Mouse (Mus musculus): Measurements from ENCODE around the gene Hyou1. TPM values are rescaled to one million over a fixed set of nuclear protein-coding genes. Genes with fewer than 3 reads are reported as not detected.

Gene Hyou1
- polyA plus RNA-seq (2012; rRNA removed): 49.9 and 50.9 TPM in 2 replicates

DNA sequence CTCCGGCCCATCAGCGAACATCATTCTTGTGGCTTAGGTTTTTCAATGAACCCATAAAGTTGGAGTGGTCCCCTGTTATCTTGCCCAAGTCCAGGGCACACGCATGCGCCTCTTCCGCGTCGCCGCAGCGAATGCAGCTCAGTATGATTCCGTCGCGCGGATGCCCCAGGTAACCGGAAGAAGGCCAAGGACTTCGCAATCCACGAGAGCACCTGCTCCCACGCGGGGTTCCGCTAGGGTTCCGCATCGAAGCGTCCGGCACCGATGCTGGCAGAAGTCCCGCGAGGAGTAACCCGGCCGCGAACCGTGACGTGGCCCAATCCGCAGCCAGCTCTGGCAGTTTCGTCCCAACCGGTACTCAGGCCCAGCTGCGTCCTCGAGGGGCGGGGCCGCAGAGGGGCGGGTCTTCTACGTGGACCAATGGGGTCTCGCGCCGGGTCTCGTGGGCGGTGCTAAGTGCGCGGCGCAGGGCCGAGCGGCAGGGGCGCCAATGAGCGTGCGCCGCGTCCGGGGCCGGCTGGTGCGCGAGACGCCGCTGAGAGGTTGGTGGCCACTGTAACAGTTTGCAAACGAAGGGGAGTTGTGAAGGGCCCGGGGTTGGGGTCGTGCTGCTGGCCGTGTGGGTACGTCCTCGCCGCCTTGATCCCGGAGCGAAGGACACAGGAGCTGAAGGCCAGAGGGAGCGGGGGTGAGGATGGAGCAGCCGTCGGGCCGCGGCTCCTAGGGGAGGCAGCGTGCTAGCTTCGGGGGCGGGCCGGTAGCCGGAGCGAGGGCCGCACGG lies at the start of gene Hyou1:
Gene Hyou1 (plus strand): TSS at position 437 of the 781 bp plus-strand sequence.

DNA sequence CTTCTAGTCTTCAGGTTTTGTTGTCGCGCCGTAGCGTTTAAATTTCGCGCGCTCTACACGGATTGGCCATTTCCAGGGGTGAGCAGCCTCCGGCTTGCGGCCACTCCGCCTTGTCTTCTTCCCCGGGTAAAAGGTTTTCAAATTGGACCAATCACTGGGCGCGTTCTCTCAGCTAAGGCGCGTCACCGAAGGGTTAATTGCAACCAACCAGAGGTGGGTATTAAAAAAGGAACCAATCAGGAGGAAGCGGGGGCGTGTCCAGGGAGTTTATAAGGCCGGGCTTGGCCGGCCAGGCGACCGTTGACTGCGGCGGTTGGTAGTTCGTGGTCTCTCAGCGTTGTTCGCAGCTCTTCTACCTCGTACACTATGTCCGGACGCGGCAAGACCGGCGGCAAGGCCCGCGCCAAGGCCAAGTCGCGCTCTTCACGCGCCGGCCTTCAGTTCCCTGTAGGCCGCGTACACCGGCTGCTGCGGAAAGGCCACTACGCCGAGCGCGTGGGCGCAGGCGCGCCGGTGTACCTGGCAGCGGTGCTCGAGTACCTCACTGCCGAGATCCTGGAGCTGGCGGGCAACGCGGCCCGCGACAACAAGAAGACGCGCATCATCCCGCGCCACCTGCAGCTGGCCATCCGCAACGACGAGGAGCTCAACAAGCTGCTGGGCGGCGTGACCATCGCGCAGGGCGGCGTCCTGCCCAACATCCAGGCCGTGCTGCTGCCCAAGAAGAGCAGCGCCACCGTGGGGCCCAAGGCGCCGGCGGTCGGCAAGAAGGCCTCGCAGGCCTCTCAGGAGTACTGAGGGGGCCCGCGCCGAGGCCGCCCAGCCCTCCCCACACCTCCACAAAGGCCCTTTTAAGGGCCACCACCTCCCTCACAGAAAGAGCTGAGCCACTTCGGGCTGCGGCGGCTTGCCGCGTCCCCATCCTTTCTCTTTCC lies 44.6 kb upstream of the Hyou1 start, which contains the start of gene H2afx:
Gene H2afx (plus strand): TSS at position 299 of the 935 bp plus-strand sequence.

DNA sequence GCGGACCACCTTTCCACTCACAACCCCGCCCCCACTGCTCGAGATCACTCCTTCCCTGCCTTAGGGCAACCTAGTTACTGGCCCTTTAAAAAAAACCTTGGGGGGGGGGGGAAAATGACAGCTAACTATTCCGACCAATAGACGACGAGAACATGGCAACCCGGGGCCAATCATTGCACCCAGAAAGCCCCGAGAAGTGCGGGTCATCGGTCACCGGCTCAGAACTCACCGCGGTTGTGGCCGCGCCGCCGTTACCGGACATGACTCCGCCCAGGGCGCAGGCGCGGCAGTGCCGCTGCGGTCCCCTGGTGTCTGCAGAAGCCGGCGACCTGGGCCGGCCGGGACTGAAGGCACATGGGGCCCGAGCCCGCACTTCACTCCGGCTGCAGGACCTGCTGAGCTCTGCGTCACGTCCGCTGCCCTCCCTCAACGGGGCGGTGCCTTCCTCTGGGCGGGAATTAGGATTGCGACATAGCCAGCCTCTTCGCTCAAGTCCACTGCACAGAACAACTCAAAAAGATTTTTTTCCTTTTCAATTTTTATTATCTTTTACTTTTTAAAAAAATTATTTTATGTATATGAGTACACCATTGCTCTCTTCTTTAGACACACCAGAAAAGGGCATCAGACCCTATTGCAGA lies 35.4 kb upstream of the Hyou1 start, which contains the start of gene Hmbs:
Gene Hmbs (minus strand): TSS at position 448 of the 641 bp plus-strand sequence.

DNA sequence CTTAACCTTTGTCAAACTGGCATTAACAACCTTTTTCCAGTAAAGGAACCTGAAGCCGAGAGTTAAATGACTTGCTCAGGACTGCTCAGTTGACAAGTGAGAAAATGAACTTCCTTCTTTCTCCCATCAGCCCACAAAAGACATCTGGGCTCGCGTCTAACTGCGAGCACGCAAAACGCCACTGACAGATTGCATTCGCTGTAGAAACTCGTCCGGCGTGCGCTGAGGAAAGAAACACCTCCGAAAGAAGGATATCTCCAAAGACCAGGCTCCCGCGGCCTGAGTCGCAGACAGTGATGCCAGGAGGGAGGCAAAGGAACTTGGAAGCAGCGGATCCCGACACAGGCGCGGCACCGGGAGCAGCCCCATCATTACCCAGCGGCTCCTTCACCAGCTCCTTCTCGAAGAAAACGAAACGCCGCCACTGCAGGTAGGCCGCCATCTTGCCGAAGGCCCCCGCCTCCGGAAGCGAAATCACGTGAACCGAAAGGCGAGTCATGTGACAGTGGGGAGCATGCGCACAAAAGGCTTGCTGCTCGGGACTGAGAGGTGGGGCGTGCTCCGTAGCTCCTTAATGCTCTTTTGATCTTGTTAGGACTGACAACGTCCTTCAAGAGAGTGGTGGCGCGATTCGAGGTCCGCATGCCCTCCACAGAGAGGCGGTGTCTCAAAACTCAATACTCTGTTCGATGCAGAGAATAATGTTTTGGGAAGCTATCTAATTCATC lies 17.9 kb upstream of the Hyou1 start, which contains the start of gene Vps11:
Gene Vps11 (minus strand): TSS at position 481 of the 728 bp plus-strand sequence.

DNA sequence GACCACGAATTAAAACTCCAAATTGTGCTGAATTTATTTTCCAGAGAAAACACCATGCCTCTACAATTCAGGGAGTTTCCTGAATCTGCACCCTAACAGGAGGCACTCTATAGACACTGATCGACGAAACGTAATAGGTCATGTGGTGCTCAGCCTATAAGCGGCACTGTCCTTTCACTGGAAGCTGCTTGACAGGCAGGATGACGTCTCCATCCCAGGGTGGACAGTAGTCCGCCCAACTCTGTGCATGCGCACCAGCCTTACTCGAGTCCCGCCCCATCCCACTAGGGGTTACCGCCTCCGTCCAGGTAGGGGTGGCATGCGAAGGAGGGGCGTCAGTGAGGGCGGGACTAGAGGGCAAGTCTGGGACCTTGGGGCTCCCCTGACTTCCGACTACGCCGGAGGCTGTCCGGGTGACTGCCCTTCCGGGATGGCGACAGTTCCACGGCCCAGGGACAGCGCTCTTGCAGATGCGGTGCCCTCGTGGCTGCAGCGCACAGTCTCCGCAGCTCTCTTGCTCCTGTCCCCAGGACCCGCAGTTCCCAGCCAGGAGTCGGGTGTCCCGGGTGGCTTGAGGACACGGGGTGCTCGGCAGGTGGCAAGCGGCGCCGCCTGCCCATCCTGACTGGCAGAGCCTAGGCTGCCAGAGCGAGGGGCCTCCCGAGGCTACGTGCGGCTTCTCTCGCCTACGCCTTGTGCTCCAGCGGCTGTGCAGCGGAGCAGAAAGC lies 17.6 kb downstream of the Hyou1 start, which contains the start of gene Slc37a4:
Gene Slc37a4 (plus strand): TSS at position 169 of the 728 bp plus-strand sequence.

DNA sequence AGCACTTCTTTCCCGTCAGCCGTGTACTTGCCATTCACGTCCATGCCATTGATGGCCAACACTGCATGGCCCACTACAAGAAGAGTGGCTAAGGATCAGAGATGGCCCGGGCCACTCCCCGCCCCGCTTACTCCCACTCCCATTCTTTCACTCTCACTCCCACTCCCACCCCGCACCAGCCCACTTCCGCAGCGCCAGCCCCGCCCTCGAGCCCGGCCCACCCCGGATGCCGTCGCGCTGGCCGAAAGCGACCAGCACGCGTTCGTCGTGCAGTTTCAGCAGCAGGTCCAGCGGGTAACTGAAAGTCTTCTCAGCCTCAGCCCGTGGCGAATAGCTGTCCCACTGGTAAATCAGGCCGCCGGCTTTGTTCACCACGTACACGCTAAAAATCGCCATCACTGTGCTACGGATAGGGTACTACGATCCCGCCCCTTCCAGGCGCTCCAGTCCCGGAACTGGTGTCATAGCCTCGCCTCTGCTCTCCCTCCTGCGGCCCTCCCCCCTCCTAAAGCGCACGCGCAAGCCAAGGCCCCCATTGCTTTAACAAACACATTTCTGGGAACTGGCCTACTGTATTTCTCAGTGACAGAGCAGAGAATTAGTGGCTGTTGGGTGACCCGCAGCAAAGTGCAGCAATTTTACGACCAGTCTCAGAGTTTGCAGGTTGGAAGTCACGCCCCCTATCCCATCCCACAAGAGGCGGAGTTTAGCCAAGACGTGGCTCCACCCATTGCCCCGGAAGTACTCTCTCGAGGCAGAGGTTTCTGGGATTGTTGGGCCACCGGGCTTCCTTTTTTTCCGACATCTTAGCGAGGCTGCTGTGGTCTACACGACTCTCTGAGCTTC lies 27.8 kb downstream of the Hyou1 start, which contains the start of the genes Rps25 and Trappc4:
Gene Rps25 (plus strand): TSS at position 234 of the 846 bp plus-strand sequence.
Gene Trappc4 (minus strand): TSS at position 695 of the 846 bp plus-strand sequence.

DNA sequence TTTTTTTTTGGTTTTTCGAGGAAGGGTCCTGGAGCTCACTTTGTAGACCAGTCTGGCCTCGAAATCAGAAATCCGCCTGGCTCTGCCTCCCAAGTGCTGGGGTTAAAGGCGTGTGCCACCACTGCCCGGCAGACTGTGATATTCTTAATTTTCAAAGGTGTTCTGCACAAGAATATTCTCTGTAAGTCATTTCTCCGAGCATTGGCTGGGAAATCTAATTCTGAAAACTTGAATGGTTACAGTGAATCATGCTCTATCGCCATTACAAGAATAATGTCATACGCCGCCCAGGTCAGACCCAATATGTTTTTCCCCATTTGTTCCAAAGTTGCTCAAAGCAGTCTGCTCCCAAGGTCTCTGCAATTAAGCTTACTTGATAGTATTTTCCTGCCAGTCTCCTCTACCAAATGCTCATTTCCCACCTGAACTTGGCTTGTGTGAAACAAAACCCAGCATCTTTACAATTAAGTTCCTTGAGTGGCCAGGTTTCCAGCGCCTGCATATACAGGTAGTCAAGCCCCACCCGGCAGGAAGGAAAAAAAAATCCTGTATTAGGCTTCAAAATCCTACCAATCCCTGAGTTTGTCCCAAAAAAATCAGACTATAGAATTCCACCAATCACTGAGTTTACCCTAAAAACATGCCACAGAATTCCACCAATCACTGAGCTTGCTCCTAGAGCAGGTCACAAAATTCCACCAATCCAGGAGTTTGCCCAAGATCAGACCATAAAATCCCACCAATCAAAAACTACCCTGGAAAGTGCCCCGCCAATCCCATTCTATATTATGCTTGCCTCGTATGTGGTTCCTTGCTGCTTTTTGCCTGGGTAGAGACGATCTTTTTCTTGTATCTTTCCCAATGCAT lies 39.5 kb downstream of the Hyou1 start, which contains the start of gene Ccdc84:
Gene Ccdc84 (minus strand): TSS at position 51 of the 867 bp plus-strand sequence.

DNA sequence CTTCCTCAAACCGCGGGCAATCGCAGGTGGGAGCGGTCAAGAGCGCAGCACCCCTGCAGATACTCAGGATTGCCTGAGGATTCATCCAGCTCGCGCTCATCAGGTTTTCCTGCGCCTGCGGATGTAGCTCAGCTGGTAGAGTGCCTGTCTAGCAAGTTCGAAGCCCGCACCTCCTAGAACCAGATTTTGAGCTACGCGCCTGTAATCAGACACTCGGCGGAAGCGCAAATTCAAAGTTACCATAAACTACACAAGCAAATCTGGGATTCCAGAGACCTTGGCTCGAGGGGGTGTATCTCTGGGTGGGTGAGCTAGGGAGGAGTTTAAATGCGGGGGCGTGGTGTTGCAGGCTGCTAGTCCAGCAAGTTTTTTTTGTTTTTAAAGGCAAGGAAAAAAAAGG lies 61.7 kb downstream of the Hyou1 start, which contains the start of gene Foxr1:
Gene Foxr1 (minus strand): TSS at position 176 of the 400 bp plus-strand sequence.

Other genes starting within 250 kb of the Hyou1 start
- 17.9 and 19.4 TPM in 2 replicates for gene Mcam, start 245.0 kb upstream of the Hyou1 start, polyA plus RNA-seq (2012; rRNA removed)
- gene Cbl, start 145.4 kb upstream of the Hyou1 start, polyA plus RNA-seq (2012; rRNA removed): 22.3 and 23.5 TPM in 2 replicates
- 1.2 and 2.8 TPM in 2 replicates for gene Ccdc153, start 138.8 kb upstream of the Hyou1 start, polyA plus RNA-seq (2012; rRNA removed)
- 0.75 and 0.79 TPM in 2 replicates for gene Pdzd3, start 128.0 kb upstream of the Hyou1 start, polyA plus RNA-seq (2012; rRNA removed)
- 3.6 and 3.8 TPM in 2 replicates for gene Nlrx1, start 110.9 kb upstream of the Hyou1 start, polyA plus RNA-seq (2012; rRNA removed)
- gene Abcg4, start 90.9 kb upstream of the Hyou1 start, polyA plus RNA-seq (2012; rRNA removed): 82.8 and 93.4 TPM in 2 replicates
- 42.4 and 43.8 TPM in 2 replicates for gene Hinfp, start 73.8 kb upstream of the Hyou1 start, polyA plus RNA-seq (2012; rRNA removed)
- 56.8 and 62.1 TPM in 2 replicates for gene C2cd2l, start 59.2 kb upstream of the Hyou1 start, polyA plus RNA-seq (2012; rRNA removed)
- 37.3 and 39.1 TPM in 2 replicates for gene Dpagt1, start 53.5 kb upstream of the Hyou1 start, polyA plus RNA-seq (2012; rRNA removed)
- gene H2afx, start 44.8 kb upstream of the Hyou1 start, polyA plus RNA-seq (2012; rRNA removed): 123 and 133 TPM in 2 replicates
- gene Hmbs, start 35.3 kb upstream of the Hyou1 start, polyA plus RNA-seq (2012; rRNA removed): 37.8 and 38.9 TPM in 2 replicates
- 31.1 and 35.4 TPM in 2 replicates for gene Vps11, start 17.8 kb upstream of the Hyou1 start, polyA plus RNA-seq (2012; rRNA removed)
- gene Slc37a4, start 17.4 kb downstream of the Hyou1 start, polyA plus RNA-seq (2012; rRNA removed): 60.4 and 61.0 TPM in 2 replicates
- 785 and 795 TPM in 2 replicates for gene Rps25, start 27.6 kb downstream of the Hyou1 start, polyA plus RNA-seq (2012; rRNA removed)
- 207 and 215 TPM in 2 replicates for gene Trappc4, start 28.1 kb downstream of the Hyou1 start, polyA plus RNA-seq (2012; rRNA removed)
- gene Ccdc84, start 39.1 kb downstream of the Hyou1 start, polyA plus RNA-seq (2012; rRNA removed): 55.8 and 58.3 TPM in 2 replicates
- gene Foxr1, start 61.6 kb downstream of the Hyou1 start, polyA plus RNA-seq (2012; rRNA removed): not detected in 2 replicates
- 0.08 TPM in 1 of 2 replicates, not detected in the other for gene Upk2, start 75.5 kb downstream of the Hyou1 start, polyA plus RNA-seq (2012; rRNA removed)
- gene Bcl9l, start 103.3 kb downstream of the Hyou1 start, polyA plus RNA-seq (2012; rRNA removed): 13.9 and 19.7 TPM in 2 replicates
- gene Cxcr5, start 182.4 kb downstream of the Hyou1 start, polyA plus RNA-seq (2012; rRNA removed): not detected in 2 replicates
- 47.4 and 48.5 TPM in 2 replicates for gene Ddx6, start 225.4 kb downstream of the Hyou1 start, polyA plus RNA-seq (2012; rRNA removed)